Mouse (Mus musculus): ENCODE data around the gene Pttg1ip.

- TF ChIP-seq CTCF (IDR thresholded peaks at IDR 0.05; ENCODE audit: control insufficient read depth, insufficient read depth, insufficient replicate concordance, low read depth, low read length) (no peak), POLR2A (IDR thresholded peaks at IDR 0.05; ENCODE audit: control insufficient read depth, low read depth, low read length) (no peak)
These were observed 28.2 kb upstream of the Pttg1ip start for GRCm38 (mm10) chr10:77553285-77553684.

Measured in testis, adult 2 months (tissue).